Mouse (Mus musculus): ENCODE data around the gene Kank4. TPM values are rescaled to one million over a fixed set of nuclear protein-coding genes. Genes with fewer than 3 reads are reported as not detected.

Gene Kank4
- polyA plus RNA-seq, 1 experiment from 2014 or later, result 0.98 TPM

DNA sequence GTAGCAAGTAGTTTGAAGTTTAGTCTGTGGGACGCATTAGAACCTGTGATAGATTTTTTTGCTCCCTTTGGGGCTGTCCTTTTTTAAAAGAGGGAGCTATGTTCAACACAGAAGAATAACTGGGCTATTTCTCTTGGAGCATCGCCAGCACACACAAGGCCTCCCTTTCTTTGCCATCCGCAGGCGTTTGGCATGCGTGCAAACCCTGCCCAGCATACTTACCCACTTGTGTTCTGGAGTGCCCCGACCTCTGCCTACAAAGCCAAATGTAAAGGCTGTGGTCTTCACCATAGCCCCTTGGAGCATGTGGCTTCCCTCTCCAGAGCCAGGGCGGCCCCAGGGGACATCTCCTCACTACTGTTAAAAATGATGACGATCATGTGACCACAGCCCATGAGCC, 16.5 kb downstream of the Kank4 start:
- Histone ChIP-seq H3K4me2 (replicated peaks; ENCODE audit: low read depth, low read length) (no peak overlapping the region), H3K9ac (replicated peaks; ENCODE audit: low read depth) (no peak overlapping the region), H3K27me3 (replicated peaks; ENCODE audit: insufficient read depth, low read length) (no peaks in the 10 kb centered on the region), H3K9me3 (ENCODE audit: low read length) (no peaks in the 10 kb centered on the region), H3K4me1 (ENCODE audit: insufficient read depth, low read depth, low read length) (peaks cover 5% of the 10 kb centered on the region; the same call in 1 of the 2 replicates), H3K4me3 (ENCODE audit: low read depth, low read length) (no peak overlapping the region), H3K36me3 (ENCODE audit: insufficient read depth, low read length) (no peaks in the 10 kb centered on the region), H3K27ac (ENCODE audit: low read length) (no peak overlapping the region)
- ATAC-seq, result no peak
- peak; percentile 32 for DNase-seq (ENCODE audit: low spot score)
- 52% methylated on average over 8 of the region's 8 CpGs for WGBS
- no peak for TF ChIP-seq EP300 (IDR thresholded peaks at IDR 0.05)
- TF ChIP-seq CTCF (IDR thresholded peaks at IDR 0.05), result no peak

DNA sequence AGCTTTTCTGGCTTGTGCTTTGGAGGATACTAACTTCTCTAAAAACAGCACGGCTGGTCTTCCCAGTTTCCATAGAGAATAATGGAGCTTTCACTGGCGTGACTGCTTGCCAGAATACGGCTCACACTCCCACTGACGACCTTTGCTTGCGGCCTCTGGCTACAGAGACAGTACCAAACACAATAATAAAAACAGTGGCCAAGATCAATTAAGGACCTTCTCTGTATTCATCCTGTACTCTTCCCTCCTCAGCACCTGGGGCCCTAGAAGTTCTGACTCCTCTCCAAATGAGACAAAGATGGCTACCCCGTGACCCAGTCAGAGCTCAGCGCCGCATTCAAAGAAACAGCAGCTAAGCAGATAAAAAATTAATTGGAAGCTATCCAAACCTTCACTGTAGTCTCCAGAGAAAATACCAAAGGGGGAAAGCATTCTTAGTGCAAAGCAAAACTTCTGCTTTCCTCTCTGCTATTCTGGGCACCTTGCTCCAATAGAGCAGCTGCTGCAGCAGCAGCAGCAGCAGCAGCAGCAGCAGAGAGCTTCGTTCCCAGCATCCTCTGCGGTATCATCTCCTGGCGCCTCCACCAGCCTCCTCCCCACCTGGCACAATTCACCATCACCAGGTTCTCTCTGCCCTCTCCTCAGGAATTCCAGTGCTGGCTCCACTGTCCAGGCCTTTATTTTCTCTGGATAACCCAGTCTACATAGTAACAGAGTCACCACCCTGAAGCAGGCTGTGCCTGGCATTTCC, 20.6 kb downstream of the Kank4 start:
- H3K27me3 ChIP-seq (replicated peaks; ENCODE audit: insufficient read depth, low read length), result no peaks in the 10 kb centered on the region
- peak overlapping the region; percentile 17; the same call in 1 of the 2 replicates for H3K4me2 ChIP-seq (replicated peaks; ENCODE audit: low read depth, low read length)
- peak; percentile 43 for ATAC-seq
- H3K4me1 ChIP-seq (ENCODE audit: insufficient read depth, low read depth, low read length), result no peaks in the 10 kb centered on the region
- peak; percentile 48 for DNase-seq (ENCODE audit: low spot score)
- 53% methylated on average over 11 of the region's 11 CpGs for WGBS
- H3K36me3 ChIP-seq (ENCODE audit: insufficient read depth, low read length), result no peaks in the 10 kb centered on the region
- no peaks in the 10 kb centered on the region for H3K9me3 ChIP-seq (ENCODE audit: low read length)
- no peak overlapping the region for H3K9ac ChIP-seq (replicated peaks; ENCODE audit: low read depth)
- no peak overlapping the region for H3K4me3 ChIP-seq (ENCODE audit: low read depth, low read length)
- TF ChIP-seq CTCF (IDR thresholded peaks at IDR 0.05) (no peak), EP300 (IDR thresholded peaks at IDR 0.05) (no peak)
- peak overlapping the region; percentile 35 for H3K27ac ChIP-seq (ENCODE audit: low read length)

DNA sequence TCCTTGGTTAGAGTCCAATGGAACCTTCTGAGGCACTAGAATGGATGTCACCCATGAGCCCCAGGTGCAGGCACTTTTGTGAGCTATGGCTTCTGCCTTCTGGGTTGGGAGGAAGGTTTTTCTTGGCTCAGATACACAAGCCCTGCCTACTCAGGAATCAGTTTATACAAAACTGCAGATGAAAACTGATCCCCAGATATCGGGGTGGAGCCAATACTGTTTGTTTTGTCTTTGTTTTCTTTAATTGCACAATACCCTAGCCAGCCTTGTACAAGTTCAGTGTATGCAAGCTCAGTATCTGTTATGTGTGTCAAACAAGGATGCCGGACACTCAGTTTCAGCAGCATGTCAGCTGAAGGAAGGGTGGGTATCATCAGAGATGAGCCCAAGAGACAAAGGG, 22.1 kb downstream of the Kank4 start:
- H3K4me3 ChIP-seq (ENCODE audit: low read depth, low read length), result no peak overlapping the region
- TF ChIP-seq EP300 (IDR thresholded peaks at IDR 0.05) (no peak), CTCF (IDR thresholded peaks at IDR 0.05) (no peak)
- DNase-seq (ENCODE audit: low spot score) (peak; percentile 18), ATAC-seq (no peak)
- no peak overlapping the region for H3K4me2 ChIP-seq (replicated peaks; ENCODE audit: low read depth, low read length)
- H3K27me3 ChIP-seq (replicated peaks; ENCODE audit: insufficient read depth, low read length), result no peaks in the 10 kb centered on the region
- 44% methylated on average over 2 of the region's 2 CpGs for WGBS
- no peak overlapping the region for H3K9ac ChIP-seq (replicated peaks; ENCODE audit: low read depth)
- H3K9me3 ChIP-seq (ENCODE audit: low read length), result no peaks in the 10 kb centered on the region
- H3K27ac ChIP-seq (ENCODE audit: low read length), result no peak overlapping the region
- no peaks in the 10 kb centered on the region for H3K36me3 ChIP-seq (ENCODE audit: insufficient read depth, low read length)
- no peaks in the 10 kb centered on the region for H3K4me1 ChIP-seq (ENCODE audit: insufficient read depth, low read depth, low read length)

DNA sequence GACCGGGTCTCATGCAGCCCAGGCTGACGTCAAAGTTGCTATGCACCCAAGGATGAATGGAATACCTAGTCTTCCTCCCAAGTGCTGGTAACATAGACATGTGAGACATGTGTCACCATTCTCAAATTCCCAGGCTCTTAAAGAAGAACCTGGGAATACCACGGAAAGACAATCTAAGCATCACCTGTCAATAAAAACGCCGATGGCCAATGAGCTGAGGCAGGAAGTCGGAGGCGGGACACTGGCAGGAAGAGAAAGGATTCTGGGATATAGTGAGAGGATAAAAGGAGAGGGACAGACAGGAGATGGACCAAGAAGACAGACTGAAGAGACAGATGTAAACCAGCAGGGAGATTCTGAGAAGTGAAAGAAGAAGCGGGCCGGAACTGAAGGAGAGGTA, 23.9 kb downstream of the Kank4 start:
- H3K27me3 ChIP-seq (replicated peaks; ENCODE audit: insufficient read depth, low read length), result no peaks in the 10 kb centered on the region
- no peak overlapping the region for H3K4me2 ChIP-seq (replicated peaks; ENCODE audit: low read depth, low read length)
- WGBS, result 89% methylated on average over 9 of the region's 9 CpGs
- H3K36me3 ChIP-seq (ENCODE audit: insufficient read depth, low read length), result no peaks in the 10 kb centered on the region
- H3K9ac ChIP-seq (replicated peaks; ENCODE audit: low read depth), result no peak overlapping the region
- H3K9me3 ChIP-seq (ENCODE audit: low read length), result no peaks in the 10 kb centered on the region
- peaks cover 3% of the 10 kb centered on the region; the same call in 1 of the 2 replicates for H3K4me1 ChIP-seq (ENCODE audit: insufficient read depth, low read depth, low read length)
- DNase-seq (ENCODE audit: low spot score) (no peak), ATAC-seq (no peak)
- no peak overlapping the region for H3K4me3 ChIP-seq (ENCODE audit: low read depth, low read length)
- H3K27ac ChIP-seq (ENCODE audit: low read length), result no peak overlapping the region
- TF ChIP-seq EP300 (IDR thresholded peaks at IDR 0.05), result no peak
- no peak for TF ChIP-seq CTCF (IDR thresholded peaks at IDR 0.05)

DNA sequence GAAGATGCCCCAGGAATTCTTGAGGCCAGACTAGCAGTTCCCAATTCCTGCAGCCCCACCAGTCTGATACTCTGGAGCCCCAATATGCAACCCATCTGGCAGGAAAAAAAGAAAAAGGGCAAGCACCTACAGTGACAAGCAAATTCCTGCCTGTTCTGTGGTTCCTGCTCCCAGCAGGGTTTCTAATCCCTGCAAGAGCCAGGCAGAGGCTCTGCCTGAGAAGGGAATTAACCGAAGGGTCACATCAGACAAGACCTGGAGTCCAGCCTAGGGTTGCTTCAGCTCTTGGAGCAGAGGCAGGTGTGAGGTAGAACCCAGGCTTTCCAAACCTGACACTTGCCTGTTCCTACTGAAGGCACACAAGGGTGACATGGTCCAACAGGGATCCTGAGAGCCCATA, 26.6 kb downstream of the Kank4 start:
- DNase-seq (ENCODE audit: low spot score), result no peak
- Histone ChIP-seq H3K9ac (replicated peaks; ENCODE audit: low read depth) (no peak overlapping the region), H3K36me3 (ENCODE audit: insufficient read depth, low read length) (no peaks in the 10 kb centered on the region), H3K27me3 (replicated peaks; ENCODE audit: insufficient read depth, low read length) (no peaks in the 10 kb centered on the region), H3K9me3 (ENCODE audit: low read length) (no peaks in the 10 kb centered on the region), H3K4me2 (replicated peaks; ENCODE audit: low read depth, low read length) (no peak overlapping the region), H3K4me3 (ENCODE audit: low read depth, low read length) (no peak overlapping the region), H3K4me1 (ENCODE audit: insufficient read depth, low read depth, low read length) (peaks cover 3% of the 10 kb centered on the region; the same call in 1 of the 2 replicates), H3K27ac (ENCODE audit: low read length) (no peak overlapping the region)
- WGBS, result 64% methylated on average over 1 of the region's 1 CpGs
- no peak for ATAC-seq
- no peak for TF ChIP-seq EP300 (IDR thresholded peaks at IDR 0.05)
- TF ChIP-seq CTCF (IDR thresholded peaks at IDR 0.05), result no peak

DNA sequence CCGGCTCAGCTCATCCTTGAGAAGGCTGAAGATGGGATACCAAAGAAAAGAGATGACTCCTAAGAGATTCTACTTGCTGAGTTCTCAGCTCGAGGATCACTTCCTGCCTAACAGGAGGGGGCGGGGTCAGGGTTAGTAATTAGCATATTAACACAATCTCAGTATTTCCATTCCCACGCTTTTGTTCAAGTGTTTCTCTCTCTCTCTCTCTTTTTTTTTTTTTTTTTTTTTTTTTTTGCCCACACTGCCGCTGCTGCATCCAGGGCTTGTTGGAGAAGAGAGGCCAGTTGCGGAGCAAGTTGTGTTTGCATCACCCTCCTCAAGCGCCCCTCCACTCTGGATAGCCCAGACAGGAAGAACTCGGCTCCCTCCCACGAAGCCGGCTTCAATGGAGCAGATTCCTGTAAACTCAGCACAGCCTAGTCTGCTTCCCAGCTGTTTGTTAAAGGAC, 27.5 kb downstream of the Kank4 start:
- Histone ChIP-seq H3K27me3 (replicated peaks; ENCODE audit: insufficient read depth, low read length) (no peaks in the 10 kb centered on the region), H3K36me3 (ENCODE audit: insufficient read depth, low read length) (no peaks in the 10 kb centered on the region), H3K4me1 (ENCODE audit: insufficient read depth, low read depth, low read length) (peaks cover 3% of the 10 kb centered on the region; the same call in 1 of the 2 replicates), H3K9ac (replicated peaks; ENCODE audit: low read depth) (no peak overlapping the region), H3K9me3 (ENCODE audit: low read length) (no peaks in the 10 kb centered on the region), H3K4me2 (replicated peaks; ENCODE audit: low read depth, low read length) (peak overlapping the region; percentile 51), H3K4me3 (ENCODE audit: low read depth, low read length) (peak overlapping the region; percentile 30), H3K27ac (ENCODE audit: low read length) (no peak overlapping the region)
- 4% methylated on average over 9 of the region's 10 CpGs for WGBS
- TF ChIP-seq CTCF (IDR thresholded peaks at IDR 0.05) (no peak), EP300 (IDR thresholded peaks at IDR 0.05) (0 out of 2 replicates have a peak, but pooled peaks have one; percentile 16)
- ATAC-seq, result peak; percentile 54
- peak; percentile 63 for DNase-seq (ENCODE audit: low spot score)

Measured in lung, postnatal 0 days (tissue).